Mouse (Mus musculus) cerebellum, adult 2 months (tissue): ENCODE results near the gene Neurl1b. TPM values are rescaled to one million over a fixed set of nuclear protein-coding genes. Genes with fewer than 3 reads are reported as not detected.
A peak's percentile ranks its signal among the peaks of the same experiment; 100 is the strongest.

ENCODE experiments used
- DNase-seq, 2 experiments: peaks; one replicate each; pipeline ENCODE4 v3.0.0; 2021
- H3K27ac ChIP-seq: fragments of 200-500 bp; 2 replicates; pipeline ENCODE4 v1.5.1; 2012; ENCODE audit warnings: low read length, control low read depth, inconsistent platforms; ENCODE audit not compliant: insufficient read depth
- H3K27me3 ChIP-seq: fragments of 200-500 bp; 2 replicates; pipeline ENCODE4 v1.6.1; 2012; ENCODE audit warnings: inconsistent platforms, mild to moderate bottlenecking, low read length, moderate library complexity; ENCODE audit not compliant: control insufficient read depth, insufficient read depth
- H3K4me1 ChIP-seq: fragments of 200-500 bp; 2 replicates; pipeline ENCODE4 v1.6.1; 2011; ENCODE audit warnings: low read length; ENCODE audit not compliant: control insufficient read depth, insufficient read depth
- H3K4me3 ChIP-seq: fragments of 200-500 bp; replicated peaks from 2 replicates; pipeline ENCODE3; 2011; ENCODE audit warnings: mild to moderate bottlenecking, low read depth, low read length, control low read depth; ENCODE audit not compliant: insufficient read depth
- CTCF ChIP-seq: fragments of 200-500 bp; IDR thresholded peaks from 2 replicates; pipeline ENCODE4 v1.5.1; 2011; ENCODE audit warnings: low read depth, mild to moderate bottlenecking, control low read depth, low read length, moderate library complexity, borderline replicate concordance; ENCODE audit not compliant: insufficient read depth
- POLR2A ChIP-seq: fragments of 200-500 bp; IDR thresholded peaks from 2 replicates; pipeline ENCODE4 v1.6.1; 2011; ENCODE audit warnings: low read length, control low read depth, borderline replicate concordance; ENCODE audit not compliant: insufficient read depth
- WGBS: fragments of 180-500 bp; shearing (Covaris S2); methylation state at CpG from one replicate; pipeline ENCODE4 v1.1.7; 2018; 5-methylcytosine and 5-hydroxymethylcytosine counted together
- polyA plus RNA-seq: library from polyadenylated mRNA; depleted of rRNA; stranded (reverse); fragments of >200 nt; gene quantifications from 2 replicates; pipeline ENCODE4 v1.2.3, GENCODE M21; 2012

Gene Neurl1b
- polyA plus RNA-seq, 1 experiment = 1.1 TPM

- no peak for DNase-seq
- Histone ChIP-seq H3K27ac (no peak overlapping the region), H3K4me3 (no peak overlapping the region), H3K4me1 (peaks cover 3% of the 10 kb centered on the region; the same call in 1 of the 2 replicates), H3K27me3 (no peaks in the 10 kb centered on the region)
- WGBS = 47% methylated on average over 10 of the region's 10 CpGs
- TF ChIP-seq CTCF = no peak
- TF ChIP-seq POLR2A = no peak
Observed at GRCm38 (mm10) chr17:26405340-26406100, 9.1 kb upstream of the Neurl1b start.

- H3K27ac ChIP-seq = no peak overlapping the region
- WGBS = 90% methylated on average over 5 of the region's 5 CpGs
- no peak for DNase-seq
Observed at GRCm38 (mm10) chr17:26412967-26413366, 1.7 kb upstream of the Neurl1b start.

GRCm38 (mm10) chr17:26414184-26414522, 476 bp upstream of the Neurl1b start:
- peaks cover 4% of the 10 kb centered on the region; the same call in 1 of the 2 replicates for H3K4me1 ChIP-seq
- no peak for TF ChIP-seq POLR2A
- H3K27me3 ChIP-seq = no peaks in the 10 kb centered on the region
- WGBS = 3% methylated on average over 4 of the region's 5 CpGs
- peak overlapping the region; percentile 47 for H3K4me3 ChIP-seq
- DNase-seq = no peak
- H3K27ac ChIP-seq = no peak overlapping the region

More at GRCm38 (mm10) chr17:26412967-26413366, 1.7 kb upstream of the Neurl1b start:
- H3K4me1 ChIP-seq = peaks cover 4% of the 10 kb centered on the region; the same call in 1 of the 2 replicates
- no peak for TF ChIP-seq CTCF
- TF ChIP-seq POLR2A = no peak
- no peaks in the 10 kb centered on the region for H3K27me3 ChIP-seq
- H3K4me3 ChIP-seq = no peak overlapping the region

DNA sequence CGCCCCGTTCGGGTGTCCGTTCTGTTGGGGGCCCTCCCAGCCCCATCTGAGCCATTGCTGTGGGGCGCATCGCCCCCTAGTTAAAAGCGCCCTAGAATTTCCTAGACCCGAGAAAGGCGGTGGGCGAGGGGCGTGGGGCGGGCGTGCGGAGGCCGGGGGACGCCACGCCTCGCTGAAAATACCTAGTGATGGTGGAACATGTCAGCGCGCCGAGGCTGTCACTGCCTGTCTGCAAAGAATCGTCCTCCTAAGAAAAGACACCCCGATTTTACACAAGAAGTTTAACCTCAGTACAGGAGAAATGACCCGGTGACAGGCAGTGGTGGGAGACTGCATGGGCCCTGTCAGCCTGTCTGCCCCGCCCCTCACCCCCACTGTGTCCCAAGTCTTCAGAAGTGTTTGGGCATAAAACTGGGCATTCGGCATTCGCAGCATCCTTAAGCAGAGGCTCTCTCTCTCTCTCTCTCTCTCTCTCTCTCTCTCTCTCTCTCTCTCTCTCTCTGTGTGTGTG, 781 bp downstream of the Neurl1b start:
- Histone ChIP-seq H3K27ac (no peak overlapping the region), H3K27me3 (no peaks in the 10 kb centered on the region), H3K4me1 (peaks cover 4% of the 10 kb centered on the region; the same call in 1 of the 2 replicates), H3K4me3 (peak overlapping the region; percentile 51)
- no peak for TF ChIP-seq CTCF
- no peak for TF ChIP-seq POLR2A
- DNase-seq = peak in 1 of 2 experiments; percentile 21
- WGBS = 2% methylated on average over 27 of the region's 27 CpGs

DNA sequence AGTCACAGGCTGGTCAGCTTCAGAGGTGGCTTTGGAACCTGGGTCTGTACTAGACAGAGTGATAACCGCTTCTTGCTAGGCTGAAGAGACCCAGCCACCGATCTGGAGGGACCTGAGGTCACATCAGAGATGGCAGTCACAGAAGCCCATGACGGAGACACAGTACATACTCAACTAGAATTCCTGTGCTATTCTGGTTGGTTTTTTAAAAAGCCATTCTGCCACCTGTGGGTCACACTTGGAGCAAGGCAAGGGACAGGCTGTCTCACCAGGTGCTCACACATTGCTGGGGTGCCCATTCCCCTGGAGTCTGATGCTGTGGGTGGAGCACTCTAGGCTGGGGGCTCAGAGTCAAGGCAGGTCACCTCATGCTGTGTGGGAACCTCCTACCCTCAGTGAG, 1.5 kb downstream of the Neurl1b start:
- no peak for DNase-seq
- no peak for TF ChIP-seq POLR2A
- TF ChIP-seq CTCF = no peak
- Histone ChIP-seq H3K4me1 (peaks cover 4% of the 10 kb centered on the region; the same call in 1 of the 2 replicates), H3K4me3 (no peak overlapping the region), H3K27me3 (no peaks in the 10 kb centered on the region), H3K27ac (no peak overlapping the region)
- WGBS = 46% methylated on average over 3 of the region's 3 CpGs

DNA sequence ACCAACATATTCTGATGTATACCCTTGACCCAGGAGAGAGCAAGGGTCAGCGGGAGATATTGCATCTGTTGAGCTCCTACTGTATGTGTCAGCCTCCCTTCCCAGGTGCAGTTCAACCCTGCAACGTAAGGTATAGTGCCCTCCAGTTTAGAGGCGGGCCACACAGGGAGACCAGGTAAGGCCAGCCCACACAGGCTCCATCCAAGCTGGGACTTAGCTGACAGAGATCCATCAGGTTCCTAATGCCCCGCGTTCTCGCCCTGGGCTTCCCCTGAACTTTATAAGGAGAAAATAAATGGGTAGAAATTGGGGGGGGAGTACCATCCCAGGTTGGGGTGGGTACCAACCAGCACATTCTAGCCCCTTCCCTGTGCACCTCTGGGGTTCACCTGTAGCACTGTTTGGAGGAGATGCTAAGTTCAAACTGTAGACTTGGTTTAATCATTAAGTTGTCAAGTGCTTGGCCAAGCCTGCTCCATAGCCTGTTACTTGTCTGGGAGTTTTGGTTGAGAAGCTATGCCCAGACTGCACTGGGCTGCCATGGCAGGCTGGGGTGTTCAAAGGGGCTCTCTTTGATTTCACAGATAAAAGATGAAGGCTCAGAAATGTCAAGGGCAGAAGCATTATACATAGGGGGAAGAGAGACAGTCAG, 3.3 kb downstream of the Neurl1b start:
- Histone ChIP-seq H3K27me3 (no peaks in the 10 kb centered on the region), H3K27ac (no peak overlapping the region), H3K4me3 (no peak overlapping the region), H3K4me1 (peaks cover 4% of the 10 kb centered on the region; the same call in 1 of the 2 replicates)
- 93% methylated on average over 6 of the region's 6 CpGs for WGBS
- DNase-seq = no peak
- TF ChIP-seq CTCF (no peak), POLR2A (no peak)

DNA sequence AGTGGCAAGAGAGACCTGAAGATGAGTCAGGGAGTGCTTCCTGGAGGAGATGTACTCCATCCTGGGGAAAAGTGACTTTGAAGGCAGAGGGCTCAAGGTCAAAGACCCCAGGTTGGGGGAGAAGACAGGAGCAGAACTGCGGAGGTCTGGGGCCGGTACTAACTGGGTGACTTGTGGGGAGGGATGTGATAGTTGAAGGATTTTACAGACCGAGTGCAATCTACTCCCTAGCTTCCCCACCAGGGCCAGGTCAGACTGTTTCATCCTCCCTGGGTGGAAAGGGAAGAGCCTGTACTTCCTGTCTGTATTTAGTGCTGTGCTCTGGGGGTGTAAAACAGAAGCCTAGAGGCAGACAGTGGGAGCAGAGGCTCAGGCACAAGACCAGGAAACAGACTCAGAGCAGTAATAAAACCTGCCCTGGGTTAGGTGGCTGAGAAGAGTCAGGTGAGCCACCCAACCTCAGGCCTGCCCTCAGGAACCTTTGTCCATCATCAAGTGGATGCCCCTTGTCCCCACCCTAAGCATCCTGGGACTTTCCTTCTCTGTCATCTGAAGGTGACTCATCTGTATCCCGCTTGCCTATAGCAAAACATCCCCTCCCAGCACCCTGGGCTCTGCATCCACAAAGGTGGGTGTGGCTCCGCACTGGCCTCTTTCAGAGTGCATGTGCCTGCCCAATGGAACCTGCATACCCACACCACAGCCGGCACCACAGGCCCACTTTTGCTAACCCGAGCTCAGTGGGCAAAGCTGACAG, 6.0 kb downstream of the Neurl1b start:
- Histone ChIP-seq H3K4me3 (no peak overlapping the region), H3K4me1 (no peaks in the 10 kb centered on the region), H3K27ac (no peak overlapping the region), H3K27me3 (no peaks in the 10 kb centered on the region)
- TF ChIP-seq POLR2A (no peak), CTCF (no peak)
- WGBS = 86% methylated on average over 7 of the region's 7 CpGs
- DNase-seq = no peak

- WGBS = 59% methylated on average over 3 of the region's 3 CpGs
- Histone ChIP-seq H3K27me3 (no peaks in the 10 kb centered on the region), H3K4me3 (no peak overlapping the region), H3K27ac (no peak overlapping the region), H3K4me1 (no peaks in the 10 kb centered on the region)
- TF ChIP-seq CTCF (peak; percentile 58; the same call in 1 of the 2 replicates), POLR2A (no peak)
- DNase-seq = no peak
Observed at GRCm38 (mm10) chr17:26421561-26421960, 6.9 kb downstream of the Neurl1b start.
